Mouse (Mus musculus): ENCODE results near the gene Pex11a.
A peak's percentile ranks its signal among the peaks of the same experiment; 100 is the strongest.

Gene Pex11a

GRCm38 (mm10) chr7:79738913-79739312 is 4.0 kb downstream of the Pex11a start:
- no peak for DNase-seq (ENCODE audit: low read depth, low spot score)

- no peak for DNase-seq (ENCODE audit: low read depth, low spot score)
These were observed 6.4 kb downstream of the Pex11a start for GRCm38 (mm10) chr7:79736511-79736910.

- DNase-seq (ENCODE audit: low read depth, low spot score), result no peak
These were observed 8.4 kb downstream of the Pex11a start for GRCm38 (mm10) chr7:79734563-79734962.

GRCm38 (mm10) chr7:79732622-79733021 is 10.3 kb downstream of the Pex11a start, which contains the start of gene Plin1:
Gene Plin1, minus strand, starts transcription at chr7:79732903.
- no peak for DNase-seq (ENCODE audit: low read depth, low spot score)

- DNase-seq (ENCODE audit: low read depth, low spot score), result no peak
These were observed 11.5 kb downstream of the Pex11a start for GRCm38 (mm10) chr7:79731438-79731837.

- no peak for DNase-seq (ENCODE audit: low read depth, low spot score)
These were observed 13.1 kb downstream of the Pex11a start for GRCm38 (mm10) chr7:79729743-79730370.

- peak; percentile 55 for DNase-seq (ENCODE audit: low read depth, low spot score)
These were observed 13.8 kb downstream of the Pex11a start for GRCm38 (mm10) chr7:79729169-79729568.

GRCm38 (mm10) chr7:79728219-79728618 is 14.7 kb downstream of the Pex11a start:
- peak; percentile 54 for DNase-seq (ENCODE audit: low read depth, low spot score)

- no peak for DNase-seq (ENCODE audit: low read depth, low spot score)
These were observed 15.8 kb downstream of the Pex11a start for GRCm38 (mm10) chr7:79727091-79727490.

GRCm38 (mm10) chr7:79721386-79721977 is 21.4 kb downstream of the Pex11a start:
- DNase-seq (ENCODE audit: low read depth, low spot score), result peak; percentile 27

GRCm38 (mm10) chr7:79715187-79715981 is 27.5 kb downstream of the Pex11a start, which contains the start of gene Kif7:
Gene Kif7, minus strand, starts transcription at chr7:79715720.
- DNase-seq (ENCODE audit: low read depth, low spot score), result peak; percentile 60

- DNase-seq (ENCODE audit: low read depth, low spot score), result no peak
These were observed 32.1 kb downstream of the Pex11a start for GRCm38 (mm10) chr7:79710831-79711230.

- DNase-seq (ENCODE audit: low read depth, low spot score), result peak; percentile 59
These were observed 32.8 kb downstream of the Pex11a start for GRCm38 (mm10) chr7:79710130-79710607.

- no peak for DNase-seq (ENCODE audit: low read depth, low spot score)
These were observed 37.7 kb downstream of the Pex11a start for GRCm38 (mm10) chr7:79705210-79705609.

- DNase-seq (ENCODE audit: low read depth, low spot score), result no peak
These were observed 40.2 kb downstream of the Pex11a start for GRCm38 (mm10) chr7:79702755-79703154.

- no peak for DNase-seq (ENCODE audit: low read depth, low spot score)
These were observed 46.4 kb downstream of the Pex11a start for GRCm38 (mm10) chr7:79696495-79696894.

Measured in retina, postnatal 7 days (tissue).